Mouse (Mus musculus) brain, embryonic 14.5 days (tissue): ENCODE measurements around the gene Alx3.

Source experiments
- CTCF ChIP-seq: fragments of 200-500 bp; IDR thresholded peaks from 2 replicates; pipeline ENCODE4 v1.5.1; 2012; ENCODE audit warnings: inconsistent platforms, mild to moderate bottlenecking, moderate library complexity, borderline replicate concordance; ENCODE audit not compliant: insufficient read depth, insufficient read length; ENCODE audit errors: extremely low read depth
- POLR2A ChIP-seq: fragments of 200-500 bp; IDR thresholded peaks from 2 replicates; pipeline ENCODE4 v1.6.1; 2012; ENCODE audit warnings: mild to moderate bottlenecking, inconsistent platforms, borderline replicate concordance; ENCODE audit not compliant: poor library complexity, insufficient read depth, insufficient read length, severe bottlenecking; ENCODE audit errors: extremely low read depth

GRCm38 (mm10) chr3:107581103-107582010 is 13.5 kb upstream of the Alx3 start:
- TF ChIP-seq POLR2A (no peak), CTCF (no peak)
